ENCODE assay signal across 12 mouse cellular contexts in the genomic region with DNA sequence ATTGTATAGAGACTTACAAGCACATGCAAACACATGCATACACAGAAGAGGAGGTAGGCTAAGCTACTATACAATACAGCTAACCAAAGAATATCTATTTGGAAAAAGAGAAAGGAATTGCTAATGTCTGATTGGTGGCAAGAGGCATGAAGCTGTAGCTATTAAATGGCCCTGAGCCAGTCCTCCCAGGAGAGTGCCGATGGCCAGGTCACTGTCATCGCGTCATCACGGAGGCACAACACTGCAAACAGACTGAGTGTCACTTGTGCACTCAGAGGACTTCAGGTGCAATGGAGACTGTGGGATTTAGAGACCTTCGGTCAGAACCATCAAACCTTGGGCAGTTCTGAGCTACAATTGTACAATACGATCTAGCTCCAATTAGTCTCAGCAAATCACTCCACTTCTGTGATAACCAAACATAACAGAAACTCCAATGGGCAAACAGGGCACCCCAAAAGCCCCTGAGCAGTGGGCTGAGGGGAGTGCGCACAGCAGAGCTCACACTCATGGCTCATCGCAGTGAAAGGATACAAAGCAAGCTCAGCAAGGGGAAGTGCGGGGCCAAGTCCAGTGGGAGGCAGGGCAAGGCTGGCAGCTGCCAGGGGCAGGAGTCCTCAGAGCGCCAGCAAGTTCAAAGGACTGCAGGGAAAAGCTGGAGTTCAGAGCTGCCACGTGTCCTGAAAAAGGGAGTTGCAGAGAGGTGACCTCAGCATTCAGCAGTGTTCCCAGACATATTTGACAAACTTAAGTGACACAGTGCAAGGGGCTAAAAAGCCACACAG.
A peak's percentile ranks its signal among the peaks of the same experiment; 100 is the strongest.
DNase-seq lines count a peak whose midpoint lies in the region; ATAC-seq and TF ChIP-seq lines count a peak whose summit lies in the region.
"Had no signal": no experiment of that assay in that cellular context is flagged by ENCODE, and none has a peak within 500 bp of the region (broad histone marks: within the 10 kb centered on the region; RNA-seq: fewer than 3 reads in every experiment).

No protein-coding gene starts in this region.

- H3K27me3 ChIP-seq in liver, adult 2 months (ENCODE audit: control insufficient read depth, insufficient read depth, low read length), result no peaks in the 10 kb centered on the region
- no peaks in the 10 kb centered on the region for H3K27me3 ChIP-seq in liver, embryonic 11.5 days (replicated peaks; ENCODE audit: control insufficient read depth, insufficient read depth, low read length)
- no peaks in the 10 kb centered on the region for H3K27me3 ChIP-seq in liver, embryonic 13.5 days
- H3K27me3 ChIP-seq: embryonic facial prominence, embryonic 13.5 days; limb, embryonic 15.5 days; midbrain, embryonic 12.5 days had no signal

- no peak overlapping the region for H3K4me2 ChIP-seq in liver, embryonic 11.5 days
- no peak overlapping the region for H3K4me2 ChIP-seq in liver, embryonic 13.5 days
- H3K4me2 ChIP-seq: embryonic facial prominence, embryonic 13.5 days; limb, embryonic 15.5 days; midbrain, embryonic 12.5 days had no signal

- no peaks in the 10 kb centered on the region for H3K9me3 ChIP-seq in liver, embryonic 11.5 days (ENCODE audit: control insufficient read depth, low read length)
- no peaks in the 10 kb centered on the region for H3K9me3 ChIP-seq in liver, embryonic 13.5 days (replicated peaks)
- H3K9me3 ChIP-seq: embryonic facial prominence, embryonic 13.5 days; limb, embryonic 15.5 days; midbrain, embryonic 12.5 days had no signal

- no peaks in the 10 kb centered on the region for H3K79me2 ChIP-seq in liver, adult 2 months (ENCODE audit: control insufficient read depth, insufficient read depth, low read length)

- no peak for TF ChIP-seq POLR2A in liver, adult 2 months (IDR thresholded peaks at IDR 0.05; ENCODE audit: extremely low read depth, insufficient read depth, low read length)

- DNase-seq in adrenal gland, adult (ENCODE audit: inconsistent age in 2 of 2, low spot score in 1 of 2), result peak; percentile 16 to 59
- DNase-seq in adrenal gland, adult 18-20 months (ENCODE audit: low spot score in 2 of 2), result no peak
- DNase-seq in liver, adult 2 months (ENCODE audit: extremely low read depth, low read depth, low spot score), result peak; percentile 98
- no peak for DNase-seq in liver, embryonic 11.5 days (ENCODE audit: low spot score)
- peak; percentile 15 for DNase-seq in heart, postnatal 4 days
- no peak for DNase-seq in liver, embryonic 13.5 days
- DNase-seq in spleen, postnatal 14 days (ENCODE audit: low spot score in 2 of 2), result no peak

- H3K4me3 ChIP-seq in liver, adult 2 months (ENCODE audit: insufficient read depth, low read depth, low read length), result no peak overlapping the region
- no peak overlapping the region for H3K4me3 ChIP-seq in liver, embryonic 11.5 days (ENCODE audit: low read depth, low read length)
- no peak overlapping the region for H3K4me3 ChIP-seq in liver, embryonic 13.5 days (replicated peaks)
- H3K4me3 ChIP-seq: embryonic facial prominence, embryonic 13.5 days; limb, embryonic 15.5 days; midbrain, embryonic 12.5 days had no signal

- peak overlapping the region; percentile 32; the same call in 1 of the 2 replicates for H3K9ac ChIP-seq in liver, adult 2 months (ENCODE audit: low read depth, low read length)
- no peak overlapping the region for H3K9ac ChIP-seq in liver, embryonic 11.5 days (ENCODE audit: low read depth, low read length)
- no peak overlapping the region for H3K9ac ChIP-seq in liver, embryonic 13.5 days
- H3K9ac ChIP-seq: embryonic facial prominence, embryonic 13.5 days; limb, embryonic 15.5 days; midbrain, embryonic 12.5 days had no signal

- no peak for ATAC-seq in liver, embryonic 11.5 days (replicated peaks; ENCODE audit: low FRiP score)
- ATAC-seq in liver, embryonic 13.5 days (ENCODE audit: low read depth), result 0 out of 2 replicates have a peak, but pooled peaks have one; percentile 26
- no peak for ATAC-seq in activated CD4-positive, CD25-positive, alpha-beta regulatory T cell, adult 4 months
- ATAC-seq: inflammation-experienced regulatory T-cells, adult 6 months had no signal

- peak overlapping the region; percentile 95 for H3K27ac ChIP-seq in liver, adult 2 months (replicated peaks; ENCODE audit: insufficient read depth, low read depth, low read length)
- H3K27ac ChIP-seq in liver, embryonic 11.5 days (ENCODE audit: low read depth, low read length), result no peak overlapping the region
- H3K27ac ChIP-seq in liver, embryonic 13.5 days, result no peak overlapping the region
- H3K27ac ChIP-seq: midbrain, embryonic 12.5 days had no signal

- WGBS in liver, adult 2 months, result 28% methylated on average over 11 of the region's 11 CpGs
- WGBS in liver, embryonic 11.5 days, result 91% methylated on average over 11 of the region's 11 CpGs
- WGBS in liver, embryonic 13.5 days (ENCODE audit: insufficient replicate concordance), result 84% methylated on average over 11 of the region's 11 CpGs

- peaks cover 21% of the 10 kb centered on the region for H3K4me1 ChIP-seq in liver, adult 2 months (ENCODE audit: control insufficient read depth, insufficient read depth, low read length)
- H3K4me1 ChIP-seq in liver, embryonic 11.5 days (replicated peaks; ENCODE audit: control insufficient read depth, insufficient read depth, low read length), result no peaks in the 10 kb centered on the region; the same call in 1 of the 2 replicates
- peaks cover 14% of the 10 kb centered on the region for H3K4me1 ChIP-seq in liver, embryonic 13.5 days (replicated peaks)

- TF ChIP-seq CTCF in liver, adult 2 months (IDR thresholded peaks at IDR 0.05; ENCODE audit: low read depth, low read length), result no peak

- no peaks in the 10 kb centered on the region for H3K36me3 ChIP-seq in liver, adult 2 months (ENCODE audit: control insufficient read depth, insufficient read depth, low read length)
- no peaks in the 10 kb centered on the region for H3K36me3 ChIP-seq in liver, embryonic 11.5 days (ENCODE audit: control insufficient read depth, insufficient read depth, low read length)
- H3K36me3 ChIP-seq in liver, embryonic 13.5 days, result peaks cover 17% of the 10 kb centered on the region
- H3K36me3 ChIP-seq: limb, embryonic 15.5 days had no signal

Comparison
In these comparisons a context has a peak if more than half of its experiments do, and no peak if none do; other contexts are left out.
1. DNase-seq: peak in adrenal gland, adult (2 of 2), liver, adult 2 months (single experiment) and heart, postnatal 4 days (single experiment); none in adrenal gland, adult 18-20 months (0 of 2), liver, embryonic 11.5 days (single experiment), liver, embryonic 13.5 days (single experiment) and spleen, postnatal 14 days (0 of 2).